Mouse (Mus musculus) cerebellum, adult 11 months (tissue): ENCODE measurements around the gene 2010315B03Rik.
"Not testable (repeated sequence)": the region's sequence is repeated elsewhere in the genome, so short reads cannot be mapped to it uniquely, and the experiment has no call there.

ENCODE experiments used
- DNase-seq: peaks from one replicate; pipeline ENCODE4 v3.0.0; 2022

Gene 2010315B03Rik

DNA sequence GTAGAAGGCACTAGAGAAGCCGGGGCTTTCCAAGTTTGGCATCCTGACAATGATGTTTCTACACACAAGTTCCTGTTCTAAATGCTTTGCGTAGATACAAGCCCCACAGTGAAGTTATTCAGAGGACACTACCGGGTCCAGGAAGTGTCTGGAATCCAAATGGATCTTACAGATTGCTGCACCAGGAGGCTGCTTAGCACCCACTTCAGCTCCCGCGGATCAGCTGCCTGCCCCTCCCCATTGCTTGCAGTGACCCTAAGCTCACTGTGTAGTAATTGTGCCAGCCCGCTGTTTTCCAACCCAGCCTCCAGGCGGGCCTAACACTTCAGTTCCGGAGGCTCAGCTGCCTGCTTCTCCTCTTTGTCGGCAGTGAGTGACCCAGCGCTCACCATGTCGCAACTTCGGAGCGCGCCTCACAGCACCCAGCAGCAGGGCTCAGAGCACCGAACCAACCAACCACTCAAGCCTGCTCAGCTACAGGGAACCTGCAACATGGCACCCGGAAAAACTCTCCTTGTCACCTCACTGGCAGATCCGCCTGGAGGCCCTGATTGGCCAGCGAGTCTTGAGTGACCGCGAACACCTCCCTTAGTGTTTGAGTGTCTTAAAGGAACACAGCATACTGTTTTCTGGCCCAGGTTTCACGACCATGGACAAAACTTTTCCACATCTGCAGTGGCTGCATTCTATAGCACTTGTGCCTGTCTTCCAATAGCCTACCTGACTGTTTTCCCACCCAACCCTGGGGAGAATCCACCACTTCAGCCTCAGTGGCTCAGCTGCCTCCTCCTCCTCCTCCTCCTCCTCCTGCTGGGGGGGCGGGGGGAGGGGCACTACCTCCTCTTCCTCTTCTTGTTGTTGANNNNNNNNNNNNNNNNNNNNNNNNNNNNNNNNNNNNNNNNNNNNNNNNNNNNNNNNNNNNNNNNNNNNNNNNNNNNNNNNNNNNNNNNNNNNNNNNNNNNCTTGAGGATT lies at the start of gene 2010315B03Rik:
Gene 2010315B03Rik (minus strand): TSS at position 526 of the 972 bp plus-strand sequence.
- peak; percentile 77 for DNase-seq

DNA sequence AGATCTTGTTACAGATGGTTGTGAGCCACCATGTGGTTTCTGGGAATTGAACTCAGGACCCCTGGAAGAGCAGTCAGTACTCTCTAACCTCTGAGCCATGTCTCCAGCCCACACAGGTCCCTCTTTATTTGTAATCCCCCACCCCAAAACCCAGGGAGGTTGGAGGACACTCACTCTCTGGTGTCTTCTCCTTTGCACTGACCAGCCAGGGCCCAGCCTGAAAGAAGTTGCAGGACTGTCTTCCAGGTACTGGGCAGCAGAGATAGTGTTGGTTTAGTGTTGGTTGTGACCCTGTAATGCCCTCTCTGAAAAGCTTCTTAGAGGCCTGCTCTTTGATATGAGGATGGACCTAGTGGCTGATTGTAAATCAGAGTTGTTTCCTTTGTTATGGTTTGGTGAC lies 994 bp downstream of the 2010315B03Rik start:
- no peak for DNase-seq

- DNase-seq: no peak
Observed at GRCm38 (mm10) chr9:124288329-124288728, 24.2 kb downstream of the 2010315B03Rik start.

DNA sequence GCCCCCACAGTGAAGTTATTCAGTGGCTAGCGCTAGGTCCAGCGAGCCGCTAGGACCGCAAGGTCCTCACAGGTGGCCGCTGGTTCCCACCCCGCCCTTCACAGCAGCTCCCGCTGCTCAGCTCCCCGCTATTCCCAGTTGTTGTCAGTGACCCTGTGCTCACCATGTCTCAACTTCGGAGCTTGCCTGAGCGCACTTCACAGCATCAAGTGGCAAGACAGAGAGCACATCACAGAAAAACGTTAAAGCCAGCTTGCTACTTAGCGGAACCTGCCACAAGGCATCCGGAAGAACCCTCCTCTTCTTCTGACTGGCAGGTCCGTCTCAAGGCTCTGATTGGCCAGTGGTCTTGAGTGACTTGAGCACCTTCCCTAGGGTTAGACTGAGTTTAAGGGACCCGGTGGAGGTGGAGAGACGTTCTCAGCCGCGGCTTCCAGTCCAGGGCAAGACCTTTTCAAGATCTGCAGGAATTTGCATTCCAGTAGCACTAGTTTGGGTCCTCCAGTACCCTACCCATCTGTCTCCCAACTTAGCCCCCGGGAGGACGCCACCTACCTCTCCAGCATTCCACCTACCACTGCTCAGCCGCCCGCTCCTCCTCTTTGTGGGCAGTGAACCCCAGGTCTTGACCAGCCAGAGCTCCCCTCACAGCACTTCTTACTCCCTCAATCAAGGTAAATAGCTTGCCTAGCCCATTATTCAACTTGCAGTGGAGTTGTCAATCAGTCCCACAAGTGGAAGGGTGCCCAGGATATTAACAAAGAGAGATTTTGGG lies 30.4 kb downstream of the 2010315B03Rik start:
- peak; percentile 81 for DNase-seq

DNA sequence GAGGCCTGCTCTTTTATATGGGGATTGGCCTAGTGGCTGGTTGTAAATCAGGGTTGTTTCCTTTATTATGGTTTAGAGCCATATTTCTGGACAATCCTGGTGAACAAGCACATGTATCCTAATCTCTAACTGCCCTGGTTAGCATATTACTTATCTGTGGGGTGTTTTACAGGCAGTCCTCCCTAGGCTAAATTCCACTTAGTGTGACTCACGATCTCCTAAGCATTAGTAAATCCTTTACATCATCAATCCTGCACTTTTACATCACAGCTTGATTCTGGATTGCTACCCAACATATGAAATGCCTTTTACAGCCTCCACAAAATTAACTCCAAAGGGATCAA lies 31.1 kb downstream of the 2010315B03Rik start:
- no peak for DNase-seq

DNA sequence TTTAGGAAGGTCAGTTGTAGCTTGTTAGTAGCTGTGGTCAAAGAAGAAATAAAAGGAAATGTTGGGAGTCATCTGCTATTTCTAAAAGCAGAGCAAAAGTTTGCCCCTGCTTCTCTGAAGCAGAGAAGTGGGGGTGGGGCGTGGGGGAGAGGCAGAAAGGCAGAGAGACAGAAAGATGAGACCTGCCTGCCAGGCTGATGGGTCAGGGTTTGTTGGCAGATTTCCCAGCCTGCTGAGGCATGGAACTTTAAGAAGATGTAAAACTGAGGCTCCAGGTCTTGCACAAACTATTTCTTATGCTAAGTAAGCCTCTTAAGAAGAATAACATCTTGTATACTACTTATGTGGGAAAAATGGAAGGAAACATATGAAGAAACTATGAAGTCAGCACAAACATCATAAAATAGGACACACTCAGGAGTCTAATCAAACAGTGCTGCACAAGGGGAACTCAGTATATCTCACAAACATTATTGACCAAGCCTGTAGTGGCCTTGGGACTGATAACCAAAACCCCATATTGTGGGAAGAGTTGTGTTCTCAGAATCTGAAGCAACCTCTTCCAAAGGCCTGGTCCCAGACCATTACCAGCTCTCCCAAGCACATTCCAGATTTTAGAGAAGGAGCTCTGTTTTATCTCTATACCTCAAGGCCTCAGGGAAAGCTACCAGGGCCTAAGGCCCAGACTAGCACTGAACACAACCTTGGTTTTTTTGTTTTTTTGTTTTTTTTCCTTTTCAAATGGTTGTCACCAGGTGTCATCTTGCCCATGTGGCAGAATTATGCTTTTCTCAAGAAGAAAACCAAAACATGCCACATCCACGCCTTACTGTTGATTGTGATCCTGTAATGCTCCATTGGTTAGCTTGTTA lies 31.7 kb downstream of the 2010315B03Rik start:
- peak; percentile 8 for DNase-seq

GRCm38 (mm10) chr9:124279300-124279699 lies 33.2 kb downstream of the 2010315B03Rik start:
- no peak for DNase-seq

DNA sequence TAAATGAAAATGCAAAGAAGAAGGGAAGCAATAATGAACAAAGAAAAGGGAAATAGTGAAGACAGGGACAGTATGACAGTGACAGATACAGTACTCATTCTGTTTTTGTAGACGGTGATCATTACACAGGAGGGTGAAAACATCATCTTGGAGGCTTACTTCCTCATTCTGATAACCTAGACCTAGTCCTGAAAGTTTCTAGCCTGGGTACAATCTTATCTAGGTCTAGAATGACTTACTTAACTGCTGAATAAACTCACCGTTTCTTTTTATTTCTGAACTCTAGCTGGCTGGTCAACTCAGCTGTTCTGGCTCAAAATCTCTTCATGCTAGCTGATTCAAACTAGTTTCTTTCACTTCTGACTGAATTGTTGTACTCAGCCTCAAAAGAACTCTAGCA lies 37.4 kb downstream of the 2010315B03Rik start:
- no peak for DNase-seq

GRCm38 (mm10) chr9:124273172-124273571 lies 39.3 kb downstream of the 2010315B03Rik start:
- no peak for DNase-seq

GRCm38 (mm10) chr9:124267929-124268328 lies 44.6 kb downstream of the 2010315B03Rik start:
- no peak for DNase-seq

- DNase-seq: no peak
Observed at GRCm38 (mm10) chr9:124267493-124267892, 45.0 kb downstream of the 2010315B03Rik start.

DNA sequence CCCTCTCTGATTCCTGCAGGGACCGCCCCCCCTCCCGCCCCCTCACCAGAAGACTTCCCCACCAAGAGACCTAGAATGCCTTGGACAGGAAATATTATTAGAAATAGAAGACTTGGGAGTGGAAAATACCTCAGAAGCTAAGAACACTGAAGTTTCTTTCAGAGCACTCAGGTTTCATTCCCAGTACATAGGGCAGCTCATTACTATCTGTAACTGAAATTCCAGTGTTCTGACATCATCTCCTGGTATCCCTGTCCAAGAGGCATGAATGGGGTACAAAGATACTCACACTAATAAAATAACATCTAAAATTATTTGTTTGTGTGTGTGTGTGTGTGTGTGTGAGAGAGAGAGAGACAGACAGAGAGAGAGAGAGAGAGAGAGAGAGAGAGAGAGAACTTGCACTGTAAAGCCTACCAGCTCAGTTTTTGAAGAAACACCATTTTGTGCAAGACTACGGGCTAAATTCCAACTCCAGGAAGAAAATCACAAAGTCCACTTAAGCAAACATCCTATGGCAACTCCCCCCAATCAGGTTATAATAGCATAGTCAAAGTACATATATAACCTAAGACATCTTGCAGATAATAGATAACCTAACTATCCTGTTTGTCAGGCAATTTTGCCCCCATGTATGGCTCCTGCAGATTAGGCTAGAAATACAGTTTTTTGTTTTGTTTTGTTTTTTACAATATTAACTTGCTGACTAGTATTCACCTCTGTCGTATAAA lies 49.3 kb downstream of the 2010315B03Rik start:
- no peak for DNase-seq

- DNase-seq: no peak
Observed at GRCm38 (mm10) chr9:124258067-124258556, 54.4 kb downstream of the 2010315B03Rik start.

DNA sequence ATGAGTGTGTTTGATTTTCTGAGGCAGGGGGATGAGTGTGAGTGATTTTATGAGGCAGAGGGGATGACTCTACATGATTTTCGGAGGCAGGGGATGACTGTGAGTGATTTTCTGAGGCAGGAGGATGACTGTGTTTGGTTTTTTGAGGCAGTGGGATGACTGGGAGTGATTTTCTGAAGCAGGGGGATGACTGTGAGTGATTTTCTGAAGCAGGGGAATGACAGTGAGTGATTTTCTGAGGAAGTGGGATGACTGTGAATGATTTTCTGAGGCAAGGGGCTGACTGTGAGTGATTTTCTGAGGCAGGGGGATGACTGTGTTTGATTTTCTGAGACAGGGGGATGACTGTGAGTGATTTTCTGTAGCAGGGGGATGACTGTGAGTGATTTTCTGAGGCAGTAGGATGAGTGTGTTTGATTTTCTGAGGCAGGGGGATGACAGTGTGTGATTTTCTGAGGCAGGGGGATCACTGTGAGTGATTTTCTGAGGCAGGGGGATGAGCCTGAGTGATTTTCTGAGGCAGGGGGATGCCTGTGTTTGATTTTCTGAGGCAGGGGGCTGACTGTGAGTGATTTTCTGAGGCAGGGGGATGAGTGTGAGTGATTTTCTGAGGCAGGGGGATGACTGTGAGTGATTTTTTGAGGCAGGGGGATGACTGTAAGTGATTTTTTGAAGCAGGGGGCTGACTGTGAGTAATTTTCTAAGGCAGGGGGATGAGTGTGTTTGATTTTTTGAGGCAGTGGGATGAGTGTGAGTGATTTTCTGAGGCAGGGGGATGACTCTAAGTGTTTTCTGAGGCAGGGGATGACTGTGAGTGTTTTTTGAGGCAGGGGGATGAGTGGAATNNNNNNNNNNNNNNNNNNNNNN lies 55.1 kb downstream of the 2010315B03Rik start:
- DNase-seq: no peak

DNA sequence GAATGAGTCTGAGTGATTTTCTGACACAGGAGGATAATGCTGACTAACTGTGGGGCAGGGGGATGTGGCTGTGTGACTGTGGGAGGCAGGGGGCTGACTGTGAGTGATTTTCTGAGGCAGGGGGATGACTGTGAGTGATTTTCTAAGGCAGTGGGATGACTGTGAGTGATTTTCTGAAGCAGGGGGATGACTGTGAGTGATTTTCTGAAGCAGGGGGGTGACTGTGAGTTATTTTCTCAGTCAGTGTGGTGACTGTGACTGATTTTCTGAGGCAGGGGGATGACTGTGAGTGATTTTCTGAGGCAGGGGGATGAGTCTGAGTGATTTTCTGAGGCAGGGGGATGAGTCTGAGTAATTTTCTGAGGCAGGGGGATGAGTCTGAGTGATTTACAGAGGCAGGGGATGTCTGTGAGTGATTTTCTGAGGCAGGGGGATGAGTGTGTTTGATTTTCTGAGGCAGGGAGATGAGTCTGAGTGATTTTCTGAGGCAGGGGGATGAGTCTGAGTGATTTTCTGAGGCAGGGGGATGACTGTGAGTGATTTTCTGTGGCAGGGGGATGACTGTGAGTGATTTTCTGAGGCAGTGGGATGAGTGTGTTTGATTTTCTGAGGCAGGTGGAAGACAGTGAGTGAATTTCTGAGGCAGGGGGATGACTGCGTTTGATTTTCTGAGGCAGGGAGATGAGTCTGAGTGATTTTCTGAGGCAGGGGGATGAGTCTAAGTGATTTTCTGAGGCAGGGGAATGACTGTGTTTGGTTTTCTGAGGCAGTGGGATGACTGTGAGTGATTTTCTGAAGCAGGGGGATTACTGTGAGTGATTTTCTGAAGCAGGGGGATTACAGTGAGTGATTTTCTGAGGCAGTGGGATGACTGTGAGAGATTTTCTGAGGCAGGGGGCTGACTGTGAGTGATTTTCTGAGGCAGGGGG lies 56.0 kb downstream of the 2010315B03Rik start:
- not testable (repeated sequence) for DNase-seq

GRCm38 (mm10) chr9:124251438-124251837 lies 61.1 kb downstream of the 2010315B03Rik start:
- DNase-seq: no peak
